Mouse (Mus musculus): ENCODE data around the gene Auts2.

GRCm38 (mm10) chr5:131832891-131833876 lies 710.0 kb downstream of the Auts2 start:
- TF ChIP-seq CTCF (IDR thresholded peaks at IDR 0.05; ENCODE audit: low read depth): no peak
- no peak for TF ChIP-seq EP300 (IDR thresholded peaks at IDR 0.05; ENCODE audit: low read depth)
